Mouse (Mus musculus) gastrocnemius, postnatal 4 days (tissue): ENCODE measurements around the gene Lamc3. TPM values are rescaled to one million over a fixed set of nuclear protein-coding genes. Genes with fewer than 3 reads are reported as not detected.
"Not testable (repeated sequence)": the region's sequence is repeated elsewhere in the genome, so short reads cannot be mapped to it uniquely, and the experiment has no call there.

Experiments
- DNase-seq, 2 experiments: peaks; one replicate each; pipeline ENCODE4 v3.0.0; 2021 to 2022; ENCODE audit warnings: low spot score in 2 of 2, mixed read lengths in 2 of 2
- total RNA-seq, 2 experiments: library from RNA; stranded (reverse); gene quantifications; 2 replicates each; pipeline ENCODE4 v1.2.3; 2021

The Lamc3 gene
- total RNA-seq, 2 experiments from 2014 or later = 0.12 to 0.13 TPM

DNA sequence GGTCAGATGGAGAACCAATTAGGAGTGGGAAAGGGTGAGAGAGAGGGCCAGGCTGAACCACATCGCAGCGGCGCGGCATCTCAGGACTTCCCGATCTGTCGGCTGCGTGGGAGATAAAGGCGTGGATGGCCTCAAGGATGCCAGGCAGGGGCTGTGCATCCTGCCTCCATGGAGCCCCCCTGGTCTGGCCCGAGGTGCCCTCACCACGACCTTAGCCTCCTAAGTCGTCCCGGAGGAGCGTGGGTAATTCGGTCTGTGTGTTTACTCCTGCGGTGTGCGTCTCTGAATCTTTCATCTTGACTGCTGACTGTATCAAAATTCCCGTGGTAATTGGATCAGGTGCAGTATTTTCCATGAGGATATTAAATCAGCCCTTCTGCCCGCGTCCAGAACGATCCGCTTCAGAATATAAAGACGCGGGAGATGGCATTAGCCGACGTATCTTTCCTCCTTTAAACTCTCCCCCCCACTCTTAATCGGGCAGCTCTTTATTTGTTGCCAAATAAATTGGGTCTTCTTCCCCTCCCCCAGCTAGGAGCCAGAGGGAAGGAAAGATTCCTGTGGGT, 12.7 kb upstream of the Lamc3 start:
- no peak for DNase-seq

DNA sequence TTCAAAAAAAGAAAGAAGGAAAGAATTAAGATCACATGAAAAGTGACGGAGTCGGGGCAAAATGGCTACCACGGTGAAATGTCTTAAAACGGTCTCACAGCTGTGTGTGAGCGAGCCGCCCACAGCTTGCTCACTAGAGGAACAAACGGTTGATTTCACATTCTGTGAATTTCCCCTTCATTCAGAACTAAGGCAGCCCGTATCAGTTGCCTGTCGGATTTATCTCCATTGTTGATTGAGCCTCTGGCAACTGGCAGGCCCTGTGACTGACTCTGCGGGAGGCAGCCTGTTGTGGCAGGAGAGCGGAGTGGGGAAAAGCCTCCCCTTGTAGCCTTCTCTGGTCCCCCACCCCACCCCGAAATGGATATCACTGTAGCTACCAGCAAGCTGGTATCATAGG, 10.6 kb upstream of the Lamc3 start:
- no peak for DNase-seq

DNA sequence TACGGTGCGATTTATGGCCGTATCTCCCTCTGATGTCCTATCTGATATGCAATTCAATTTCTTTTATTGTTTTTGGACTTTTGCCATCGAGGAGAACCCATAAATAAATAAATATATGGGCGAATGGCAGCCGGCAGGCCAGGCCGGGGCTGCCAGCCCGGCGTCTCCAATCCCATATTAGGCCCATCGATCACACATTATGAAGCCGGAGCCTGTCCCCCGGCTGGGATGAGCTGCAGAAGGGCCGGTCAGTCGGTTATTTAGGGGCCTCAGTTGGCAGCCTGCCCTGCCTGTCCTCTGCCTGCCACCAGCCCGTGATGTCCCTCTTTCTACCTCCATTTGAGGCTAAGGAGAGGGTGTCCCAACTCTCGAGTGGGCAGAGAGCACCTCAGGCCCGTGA, 8.5 kb upstream of the Lamc3 start:
- DNase-seq = no peak

DNA sequence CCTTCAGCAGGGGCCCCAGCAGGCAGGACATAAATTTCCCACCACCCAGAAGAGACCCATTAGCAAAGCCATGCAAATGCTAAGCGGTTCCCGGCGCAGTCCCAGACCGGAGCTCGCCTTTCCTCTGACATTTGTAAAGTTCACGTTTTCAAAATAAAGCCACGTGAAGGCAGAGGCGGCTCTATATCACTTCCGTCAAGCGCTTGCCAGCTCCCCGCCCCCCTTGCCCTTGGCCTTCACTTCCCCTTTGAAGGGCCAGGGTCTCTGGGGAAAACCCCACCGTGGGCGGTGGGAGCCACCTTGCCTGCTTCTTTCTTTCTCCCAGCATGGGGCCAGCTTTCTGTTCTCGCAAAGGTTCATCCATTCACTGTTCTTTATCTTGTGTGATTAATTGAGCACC, 6.2 kb upstream of the Lamc3 start:
- DNase-seq = no peak

- no peak for DNase-seq
Observed at GRCm38 (mm10) chr2:31883061-31883460, 4.0 kb upstream of the Lamc3 start.

- DNase-seq = no peak
Observed at GRCm38 (mm10) chr2:31884806-31885205, 2.3 kb upstream of the Lamc3 start.

DNA sequence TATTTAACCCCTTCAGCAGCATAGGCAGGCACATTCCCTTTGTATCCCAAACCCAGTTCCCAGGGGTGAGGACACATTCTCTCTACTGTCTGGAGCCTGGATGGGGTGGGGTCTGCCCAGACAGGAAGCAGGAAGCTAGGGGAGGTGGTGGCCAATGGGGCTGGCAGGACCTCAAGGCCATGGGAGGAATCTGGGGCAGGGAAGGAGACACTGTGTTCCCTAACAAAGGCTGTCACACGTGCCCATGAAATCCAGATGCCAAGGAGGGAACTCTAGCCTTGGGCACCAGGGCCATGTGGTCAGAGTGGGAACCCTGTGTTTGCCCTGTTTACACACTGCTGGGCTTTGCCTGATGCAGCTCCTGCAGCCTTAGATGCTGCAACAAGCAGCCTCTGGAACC, 1.8 kb downstream of the Lamc3 start:
- no peak for DNase-seq

- no peak for DNase-seq
Observed at GRCm38 (mm10) chr2:31891219-31891618, 4.1 kb downstream of the Lamc3 start.

DNA sequence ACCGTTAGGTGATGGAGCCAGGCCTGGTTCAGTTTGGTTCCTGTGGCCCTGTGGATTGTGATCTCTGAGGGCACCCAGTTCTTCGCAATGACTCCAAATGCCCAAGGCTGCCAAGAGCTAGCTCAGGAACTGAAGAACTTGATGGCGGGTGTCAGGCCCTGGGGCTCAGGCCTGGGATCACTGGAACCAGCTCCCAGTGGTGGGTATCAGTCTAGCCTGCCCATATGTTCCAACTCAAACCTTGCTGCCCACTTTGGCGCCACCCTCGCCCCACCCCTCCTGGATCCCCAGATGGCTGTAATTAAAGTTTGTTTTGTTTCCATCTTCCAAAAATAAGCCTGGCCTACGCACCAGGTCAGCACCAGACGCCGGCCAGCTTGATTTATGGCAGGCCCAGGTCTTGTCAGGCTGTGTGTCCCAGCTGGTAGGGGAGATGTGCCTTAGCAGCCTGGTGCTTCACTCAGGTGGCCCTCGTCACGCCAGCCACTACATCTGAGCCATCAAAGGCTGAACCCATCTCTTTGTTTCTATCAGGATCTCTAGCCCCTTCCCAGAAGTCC, 6.1 kb downstream of the Lamc3 start:
- DNase-seq = no peak

GRCm38 (mm10) chr2:31894221-31894870, 7.3 kb downstream of the Lamc3 start:
- DNase-seq = no peak

- DNase-seq = no peak
Observed at GRCm38 (mm10) chr2:31900932-31901331, 13.8 kb downstream of the Lamc3 start.

GRCm38 (mm10) chr2:31901659-31902362, 14.7 kb downstream of the Lamc3 start:
- DNase-seq = no peak

DNA sequence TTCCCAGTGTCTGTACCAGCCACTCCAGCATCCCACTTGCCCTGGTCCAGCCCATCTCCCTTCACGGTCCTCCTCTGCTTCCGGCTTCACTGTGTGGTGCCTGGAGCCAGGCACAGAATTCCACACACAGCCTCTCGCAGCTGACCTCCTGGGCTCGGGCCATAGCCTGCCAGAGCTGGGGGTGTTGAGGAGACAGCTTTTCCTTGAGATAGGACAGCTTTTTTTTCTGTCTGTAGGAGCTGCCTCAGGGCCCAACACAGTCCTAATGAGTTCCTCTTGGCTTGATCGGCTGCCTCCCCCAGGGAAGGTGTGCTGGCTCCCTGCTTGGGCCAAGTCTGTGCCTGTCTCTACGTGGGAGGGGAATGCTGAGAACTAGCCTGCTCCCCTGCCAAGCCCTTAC, 17.0 kb downstream of the Lamc3 start:
- DNase-seq = no peak

DNA sequence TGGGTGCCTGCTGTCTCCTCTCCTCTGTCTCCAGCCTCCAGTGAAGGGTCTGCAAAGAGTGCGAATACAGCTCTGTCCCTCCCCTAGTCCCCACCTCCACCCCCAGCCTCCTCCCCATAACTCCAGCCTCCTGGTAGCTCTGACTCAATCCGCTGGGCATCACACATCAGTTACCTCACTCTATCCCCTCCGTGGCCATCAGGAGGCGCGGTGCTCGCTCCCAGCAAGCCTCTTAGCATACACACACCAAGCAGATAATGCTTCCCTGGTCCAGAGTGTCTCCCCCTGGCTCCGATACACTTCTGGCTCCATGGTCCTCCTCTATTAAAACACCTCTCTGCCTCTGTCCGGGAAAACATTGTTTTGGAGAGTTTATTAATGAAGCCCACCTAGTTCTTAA, 17.5 kb downstream of the Lamc3 start:
- no peak for DNase-seq

DNA sequence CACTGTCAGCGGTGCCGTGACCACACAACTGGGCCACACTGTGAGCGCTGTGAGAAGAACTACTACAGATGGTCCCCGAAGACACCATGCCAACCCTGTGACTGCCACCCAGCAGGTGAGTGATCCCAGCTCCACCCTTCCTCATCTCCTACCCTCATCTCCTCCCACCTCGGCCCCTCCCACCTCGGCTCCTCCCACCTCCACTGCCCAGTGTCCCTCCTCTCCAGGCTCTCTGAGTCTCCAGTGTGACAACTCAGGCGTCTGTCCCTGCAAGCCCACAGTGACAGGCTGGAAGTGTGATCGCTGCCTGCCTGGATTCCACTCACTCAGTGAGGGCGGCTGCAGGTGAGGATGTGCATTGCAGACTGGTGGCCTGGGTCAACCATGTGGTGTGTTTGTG, 18.6 kb downstream of the Lamc3 start:
- DNase-seq = no peak

DNA sequence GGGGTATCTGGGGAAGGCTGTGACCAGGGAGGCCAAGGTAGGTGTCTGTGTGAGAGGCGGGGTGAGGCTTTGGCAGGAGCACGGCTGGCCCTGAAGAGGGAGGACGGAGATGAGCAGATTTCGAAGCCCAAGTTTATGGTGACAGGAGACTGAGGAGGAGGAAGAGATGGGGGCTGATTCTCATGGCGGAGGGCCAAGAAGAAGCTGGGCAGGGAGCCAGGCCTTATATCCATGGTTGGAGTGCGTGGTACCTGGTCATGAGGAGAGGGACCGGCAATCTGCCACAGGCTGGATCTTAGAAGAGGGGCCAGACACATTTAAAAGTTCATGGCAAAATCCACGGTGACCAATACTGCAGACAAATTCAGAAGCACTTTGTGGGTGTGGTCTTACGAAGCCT, 19.3 kb downstream of the Lamc3 start:
- no peak for DNase-seq

DNA sequence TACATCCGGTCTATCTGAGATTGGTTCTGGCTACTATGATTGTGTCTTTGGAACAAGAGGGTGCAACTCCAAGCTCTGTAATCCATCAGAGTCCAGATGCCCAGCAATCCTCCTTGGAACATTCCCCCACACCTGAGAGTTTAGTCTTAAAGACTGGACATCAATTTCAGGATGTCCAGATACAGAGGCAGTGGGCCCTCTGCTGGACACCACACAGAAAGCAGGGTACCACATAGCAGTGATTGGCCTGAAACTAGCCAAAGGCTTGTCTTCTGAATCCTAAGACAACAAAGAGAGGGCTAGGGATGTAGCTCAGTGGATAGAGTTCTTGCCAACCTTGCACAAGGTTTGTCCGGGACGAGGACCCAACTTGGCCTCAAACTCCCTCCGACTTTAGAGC, 25.5 kb downstream of the Lamc3 start:
- DNase-seq = no peak

- not testable (repeated sequence) for DNase-seq
Observed at GRCm38 (mm10) chr2:31914213-31914612, 27.1 kb downstream of the Lamc3 start.

DNA sequence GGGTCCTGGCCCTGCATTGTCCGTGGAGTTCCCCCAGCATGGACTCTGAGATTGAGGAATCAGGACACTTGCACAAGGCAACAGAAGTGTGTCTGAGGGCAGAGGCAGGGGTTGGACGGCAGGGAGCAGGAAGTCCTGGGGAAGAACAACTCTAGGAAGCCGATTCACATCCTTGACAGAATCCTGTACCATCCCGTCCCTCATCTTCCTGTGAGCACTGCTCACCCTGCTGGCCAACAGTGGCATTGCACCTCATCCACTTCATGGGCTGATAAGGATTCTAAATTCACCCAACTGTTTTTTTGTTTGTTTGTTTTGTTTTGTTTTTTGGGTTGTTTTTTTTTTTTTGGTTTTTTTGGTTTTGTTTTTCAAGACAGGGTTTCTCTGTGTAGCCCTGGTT, 28.0 kb downstream of the Lamc3 start:
- peak; percentile 63 to 79 for DNase-seq

GRCm38 (mm10) chr2:31917636-31918035, 30.5 kb downstream of the Lamc3 start:
- no peak for DNase-seq

- no peak for DNase-seq
Observed at GRCm38 (mm10) chr2:31923645-31924044, 36.6 kb downstream of the Lamc3 start.

DNA sequence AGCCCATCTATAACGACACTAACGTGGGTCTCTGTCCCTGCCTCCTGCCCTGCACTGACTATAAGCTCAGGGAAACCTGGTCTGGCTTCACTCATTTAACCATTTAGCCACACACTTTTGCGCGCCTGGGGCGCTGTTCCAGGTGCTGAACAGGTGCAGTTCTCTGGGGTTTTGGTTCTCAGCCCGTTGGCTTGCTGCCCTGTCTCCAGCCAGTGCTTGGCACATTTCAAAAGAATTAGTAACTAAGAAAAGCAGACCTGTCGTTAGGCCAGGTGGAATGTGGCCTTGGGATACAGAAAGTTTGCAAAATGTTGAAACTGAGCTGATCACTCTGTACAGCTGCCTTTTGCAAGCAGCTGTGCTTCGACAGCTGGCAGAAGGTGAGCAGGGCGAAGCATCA, 37.7 kb downstream of the Lamc3 start:
- no peak for DNase-seq
